Comparison of ENCODE assay signal across 22 mouse cellular contexts in the genomic region with DNA sequence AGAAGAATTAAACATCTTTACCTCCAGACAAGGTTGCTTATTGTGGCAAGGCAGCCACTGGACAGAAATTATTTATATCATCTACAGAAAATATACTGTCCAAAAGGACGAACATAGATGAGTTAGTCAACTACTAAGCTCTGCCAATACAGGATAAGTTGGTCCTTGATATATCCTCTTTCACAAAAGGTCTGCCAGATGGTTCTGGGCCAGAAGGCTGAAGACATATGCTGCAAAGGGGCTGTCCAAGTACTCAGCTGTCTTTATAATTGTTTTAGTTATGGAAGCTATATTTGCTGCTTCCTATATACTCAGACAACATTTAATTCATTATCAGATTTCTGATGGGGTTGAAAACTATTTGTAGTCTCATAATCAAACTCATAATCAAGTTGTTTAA.
DNase-seq lines count a peak whose midpoint lies in the region; ATAC-seq and TF ChIP-seq lines count a peak whose summit lies in the region.
"Had no signal": no experiment of that assay in that cellular context is flagged by ENCODE, and none has a peak within 500 bp of the region (broad histone marks: within the 10 kb centered on the region; RNA-seq: fewer than 3 reads in every experiment).

No protein-coding gene starts in this region.

- H3K9ac ChIP-seq in hindbrain, embryonic 16.5 days (ENCODE audit: low read depth, low read length): no peak overlapping the region
- H3K9ac ChIP-seq: embryonic facial prominence, embryonic 15.5 days; heart, embryonic 15.5 days; hindbrain, embryonic 13.5 days had no signal

- no peak overlapping the region for H3K4me3 ChIP-seq in cerebellum, adult 2 months (replicated peaks; ENCODE audit: insufficient read depth, low read depth, low read length)
- H3K4me3 ChIP-seq in hindbrain, embryonic 16.5 days (ENCODE audit: low read length): no peak overlapping the region
- H3K4me3 ChIP-seq: embryonic facial prominence, embryonic 15.5 days; erythroblast, embryonic 14.5 days; forebrain, embryonic 10.5 days; heart, embryonic 15.5 days; hindbrain, embryonic 13.5 days had no signal

- ATAC-seq in hindbrain, embryonic 16.5 days: no peak
- no peak for ATAC-seq in megakaryocyte progenitor cell, adult 5-6 weeks (replicated peaks; ENCODE audit: poor library complexity)
- ATAC-seq: forebrain, embryonic 14.5 days; intestine, embryonic 16.5 days had no signal

- no peak for TF ChIP-seq POLR2A in cerebellum, adult 2 months (IDR thresholded peaks at IDR 0.05; ENCODE audit: borderline replicate concordance, insufficient read depth, low read length)

- no peak for TF ChIP-seq CTCF in cerebellum, adult 2 months (IDR thresholded peaks at IDR 0.05; ENCODE audit: borderline replicate concordance, insufficient read depth, low read depth, low read length)

- no peaks in the 10 kb centered on the region for H3K27me3 ChIP-seq in cerebellum, adult 2 months (ENCODE audit: control insufficient read depth, insufficient read depth, low read length)
- H3K27me3 ChIP-seq in hindbrain, embryonic 16.5 days (replicated peaks; ENCODE audit: control insufficient read depth, insufficient read depth, low read length): no peaks in the 10 kb centered on the region
- H3K27me3 ChIP-seq: embryonic facial prominence, embryonic 15.5 days; heart, embryonic 15.5 days; hindbrain, embryonic 13.5 days had no signal

- WGBS in cerebellum, adult 2 months: 6% methylated on average over 1 of the region's 1 CpGs
- whole genome bisulfite sequencing in hindbrain, embryonic 16.5 days: 76% methylated on average over 1 of the region's 1 CpGs

- no peak overlapping the region for H3K4me2 ChIP-seq in hindbrain, embryonic 16.5 days (ENCODE audit: low read length)
- H3K4me2 ChIP-seq: embryonic facial prominence, embryonic 15.5 days; heart, embryonic 11.5 days; heart, embryonic 15.5 days; hindbrain, embryonic 13.5 days had no signal

- no peaks in the 10 kb centered on the region for H3K36me3 ChIP-seq in hindbrain, embryonic 16.5 days (ENCODE audit: control insufficient read depth, insufficient read depth, low read length)
- H3K36me3 ChIP-seq: embryonic facial prominence, embryonic 15.5 days; forebrain, embryonic 10.5 days; heart, embryonic 15.5 days; hindbrain, embryonic 13.5 days had no signal

- H3K9me3 ChIP-seq in hindbrain, embryonic 16.5 days (ENCODE audit: control insufficient read depth, low read length): no peaks in the 10 kb centered on the region
- H3K9me3 ChIP-seq: embryonic facial prominence, embryonic 15.5 days; forebrain, embryonic 10.5 days; heart, embryonic 15.5 days; hindbrain, embryonic 13.5 days had no signal

- H3K4me1 ChIP-seq in cerebellum, adult 2 months (ENCODE audit: control insufficient read depth, insufficient read depth, low read length): no peaks in the 10 kb centered on the region
- H3K4me1 ChIP-seq in hindbrain, embryonic 16.5 days (ENCODE audit: control insufficient read depth, insufficient read depth, low read depth, low read length): no peaks in the 10 kb centered on the region
- H3K4me1 ChIP-seq: embryonic facial prominence, embryonic 15.5 days; forebrain, embryonic 10.5 days; heart, embryonic 15.5 days; hindbrain, embryonic 13.5 days had no signal

- no peak overlapping the region for H3K27ac ChIP-seq in cerebellum, adult 2 months (ENCODE audit: insufficient read depth, low read length)
- H3K27ac ChIP-seq in hindbrain, embryonic 16.5 days (ENCODE audit: low read depth, low read length): no peak overlapping the region
- H3K27ac ChIP-seq: embryonic facial prominence, embryonic 15.5 days; forebrain, embryonic 10.5 days; heart, embryonic 15.5 days; hindbrain, embryonic 13.5 days had no signal

- DNase-seq in cerebellum, adult 11 months: peak; percentile 3
- no peak for DNase-seq in cerebellum, postnatal 4 days (ENCODE audit: low spot score in 2 of 2)
- peak; percentile 0 for DNase-seq in 3T3-L1 (ENCODE audit: low read depth, low spot score)
- DNase-seq in cerebellum, adult 2 months: peak; percentile 21 to 68
- peak; percentile 57 to 70 for DNase-seq in cerebellum, postnatal 10 days
- no peak for DNase-seq in c-Kit-positive CD71-positive TER-119-positive erythroid progenitor cells, embryonic 14.5 days (ENCODE audit: low spot score)
- DNase-seq: adrenal gland, postnatal 10 days; embryo, embryonic 11 days; gastrocnemius, postnatal 10 days; heart, adult 18-20 months; heart, postnatal 14 days; kidney, adult 2 months had no signal

Comparison
In these comparisons a context has a peak if more than half of its experiments do, and no peak if none do; other contexts are left out.
1. DNase-seq: peak in cerebellum, adult 11 months (single experiment), 3T3-L1 (single experiment), cerebellum, adult 2 months (2 of 2) and cerebellum, postnatal 10 days (2 of 2); none in cerebellum, postnatal 4 days (0 of 2) and c-Kit-positive CD71-positive TER-119-positive erythroid progenitor cells, embryonic 14.5 days (single experiment).